ENCODE assay signal across 10 mouse cellular contexts in the genomic region with DNA sequence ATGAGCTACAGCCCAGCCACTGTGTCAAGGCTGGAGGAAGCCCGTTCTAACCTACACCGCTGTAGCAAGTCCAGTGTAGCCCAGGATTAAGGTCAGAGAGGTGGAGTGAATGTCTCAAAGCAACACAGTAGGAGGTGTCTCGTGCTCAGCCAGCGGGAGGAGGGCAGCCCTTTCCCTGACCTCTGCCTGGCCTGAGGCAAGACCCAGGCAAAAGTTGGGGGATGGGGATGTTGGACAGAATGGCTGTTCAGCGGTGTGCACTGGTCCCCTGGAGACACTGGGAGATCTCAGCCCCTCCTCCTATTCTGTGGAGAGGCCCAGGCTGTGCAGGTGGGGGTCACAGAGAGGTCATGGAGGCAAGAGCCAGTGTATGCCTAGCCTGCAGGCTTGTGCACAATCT. TPM values are rescaled to one million over a fixed set of nuclear protein-coding genes. Genes with fewer than 3 reads are reported as not detected.
DNase-seq lines count a peak whose midpoint lies in the region; ATAC-seq and TF ChIP-seq lines count a peak whose summit lies in the region.
"Had no signal": no experiment of that assay in that cellular context is flagged by ENCODE, and none has a peak within 500 bp of the region (broad histone marks: within the 10 kb centered on the region; RNA-seq: fewer than 3 reads in every experiment).

No protein-coding gene starts in this region.

- no peak for ATAC-seq in hindbrain, embryonic 12.5 days (ENCODE audit: low FRiP score)
- no peak for ATAC-seq in hindbrain, embryonic 13.5 days (ENCODE audit: low FRiP score)
- ATAC-seq in kidney, embryonic 15.5 days (replicated peaks; ENCODE audit: low FRiP score) = peak; percentile 74

- H3K4me3 ChIP-seq in hindbrain, embryonic 12.5 days = no peak overlapping the region
- H3K4me3 ChIP-seq in hindbrain, embryonic 13.5 days = no peak overlapping the region
- H3K4me3 ChIP-seq in kidney, embryonic 15.5 days (replicated peaks) = no peak overlapping the region
- H3K4me3 ChIP-seq in myocyte = no peak overlapping the region
- H3K4me3 ChIP-seq: left cerebral cortex, adult 2 months had no signal

- peak; percentile 100 for DNase-seq in ZHBTc4 (ENCODE audit: low read depth, low spot score)
- no peak for DNase-seq in frontal cortex, postnatal 25 days (ENCODE audit: low spot score in 2 of 2)
- DNase-seq in frontal cortex, adult 2 months (ENCODE audit: extremely low spot score in 1 of 2, low spot score in 1 of 2) = no peak
- no peak for DNase-seq in layer of hippocampus, adult 11-12 months (ENCODE audit: low spot score)
- DNase-seq: thymus, adult 2 months had no signal

- no peaks in the 10 kb centered on the region for H3K79me2 ChIP-seq in myocyte (ENCODE audit: control insufficient read depth, insufficient read depth)

- no peak for TF ChIP-seq POLR2A in myocyte (IDR thresholded peaks at IDR 0.05; ENCODE audit: insufficient read length, low read depth)

- no peak overlapping the region for H3K4me2 ChIP-seq in hindbrain, embryonic 12.5 days (replicated peaks)
- no peak overlapping the region for H3K4me2 ChIP-seq in hindbrain, embryonic 13.5 days
- no peak overlapping the region for H3K4me2 ChIP-seq in kidney, embryonic 15.5 days
- H3K4me2 ChIP-seq in myocyte (ENCODE audit: low read depth) = no peak overlapping the region

- no peaks in the 10 kb centered on the region for H3K9me3 ChIP-seq in hindbrain, embryonic 12.5 days (replicated peaks)
- H3K9me3 ChIP-seq in hindbrain, embryonic 13.5 days = no peaks in the 10 kb centered on the region
- H3K9me3 ChIP-seq in kidney, embryonic 15.5 days (replicated peaks) = no peaks in the 10 kb centered on the region

- peak overlapping the region; percentile 48 for H3K27ac ChIP-seq in hindbrain, embryonic 12.5 days
- H3K27ac ChIP-seq in hindbrain, embryonic 13.5 days = no peak overlapping the region
- H3K27ac ChIP-seq in kidney, embryonic 15.5 days = peak overlapping the region; percentile 80
- H3K27ac ChIP-seq: left cerebral cortex, adult 2 months had no signal

- H3K9ac ChIP-seq in hindbrain, embryonic 12.5 days = no peak overlapping the region
- no peak overlapping the region for H3K9ac ChIP-seq in hindbrain, embryonic 13.5 days
- H3K9ac ChIP-seq in kidney, embryonic 15.5 days = no peak overlapping the region

- H3K27me3 ChIP-seq in hindbrain, embryonic 12.5 days = no peaks in the 10 kb centered on the region
- no peaks in the 10 kb centered on the region for H3K27me3 ChIP-seq in hindbrain, embryonic 13.5 days
- no peaks in the 10 kb centered on the region for H3K27me3 ChIP-seq in kidney, embryonic 15.5 days
- no peaks in the 10 kb centered on the region for H3K27me3 ChIP-seq in myocyte (ENCODE audit: control insufficient read depth, insufficient read depth, insufficient read length)

- 4% methylated on average over 5 of the region's 5 CpGs for WGBS in hindbrain, embryonic 12.5 days
- 4% methylated on average over 5 of the region's 5 CpGs for WGBS in hindbrain, embryonic 13.5 days
- WGBS in kidney, embryonic 15.5 days = 6% methylated on average over 5 of the region's 5 CpGs

- no peak overlapping the region for H3ac ChIP-seq in myocyte (ENCODE audit: control insufficient read depth, insufficient read length)

- peaks cover 22% of the 10 kb centered on the region for H3K4me1 ChIP-seq in hindbrain, embryonic 12.5 days
- peaks cover 22% of the 10 kb centered on the region for H3K4me1 ChIP-seq in hindbrain, embryonic 13.5 days (replicated peaks)
- peaks cover 58% of the 10 kb centered on the region for H3K4me1 ChIP-seq in kidney, embryonic 15.5 days

- no peaks in the 10 kb centered on the region for H3K36me3 ChIP-seq in hindbrain, embryonic 12.5 days
- no peaks in the 10 kb centered on the region for H3K36me3 ChIP-seq in hindbrain, embryonic 13.5 days
- no peaks in the 10 kb centered on the region for H3K36me3 ChIP-seq in kidney, embryonic 15.5 days
- H3K36me3 ChIP-seq in myocyte (ENCODE audit: control insufficient read depth, insufficient read depth) = no peaks in the 10 kb centered on the region

TF ChIP-seq in myocyte, 11 proteins besides CTCF, POLR2A, EP300 and RAD21:
- TF ChIP-seq TCF3 (IDR thresholded peaks at IDR 0.05; ENCODE audit: insufficient read length, low read depth) (no peak), MYOG (IDR thresholded peaks at IDR 0.05; ENCODE audit: control insufficient read depth in 1 of 3, insufficient read depth in 1 of 3, insufficient read length in 2 of 3, low read depth in 2 of 3) (no peak), SRF (IDR thresholded peaks at IDR 0.05; ENCODE audit: control insufficient read depth, insufficient read length, low read depth) (no peak), TCF12 (IDR thresholded peaks at IDR 0.05; ENCODE audit: insufficient read depth, poor library complexity, severe bottlenecking) (no peak), POLR2AphosphoS2 (IDR thresholded peaks at IDR 0.05; ENCODE audit: insufficient read length, low read depth) (peak; percentile 38), E2F4 (IDR thresholded peaks at IDR 0.05; ENCODE audit: insufficient read depth) (no peak), REST (IDR thresholded peaks at IDR 0.05; ENCODE audit: insufficient read depth, insufficient read length) (no peak)
TF ChIP-seq in myocyte: peak in this region for 1.

RNA-seq across cellular contexts. Expression of gene 1700001O22Rik, which starts 24.2 kb away (rescaled TPM):
- polyA plus RNA-seq in hindbrain, embryonic 12.5 days (2016; fragmentation: Nextera tagmentation; extraction: Ambion mirVana) = 1.9 and 2.2 TPM in 2 replicates
- 1.7 and 2.4 TPM in 2 replicates for polyA plus RNA-seq in hindbrain, embryonic 13.5 days (2015; fragmentation: Nextera tagmentation; extraction: Ambion mirVana)
- polyA plus RNA-seq in kidney, embryonic 15.5 days (2015; fragmentation: Nextera tagmentation; extraction: Ambion mirVana) = 3.5 TPM in 2 replicates
- 0.12 TPM for polyA plus RNA-seq in myocyte (2012; fragmentation: generic; extraction: Trizol)
- 10.8 and 12.3 TPM in 2 replicates for polyA plus RNA-seq in frontal cortex, adult 2 months (2012; rRNA removed)

RNA-seq across cellular contexts. Expression of gene Ntmt1, which starts 28.4 kb away (rescaled TPM):
- 97.2 and 102 TPM in 2 replicates for polyA plus RNA-seq in hindbrain, embryonic 12.5 days (2016; fragmentation: Nextera tagmentation; extraction: Ambion mirVana)
- polyA plus RNA-seq in hindbrain, embryonic 13.5 days (2015; fragmentation: Nextera tagmentation; extraction: Ambion mirVana) = 108 and 115 TPM in 2 replicates
- 82.6 and 96.6 TPM in 2 replicates for polyA plus RNA-seq in kidney, embryonic 15.5 days (2015; fragmentation: Nextera tagmentation; extraction: Ambion mirVana)
- 71.2 TPM for polyA plus RNA-seq in myocyte (2012; fragmentation: generic; extraction: Trizol)
- 40.5 and 48.8 TPM in 2 replicates for polyA plus RNA-seq in frontal cortex, adult 2 months (2012; rRNA removed)

RNA-seq across cellular contexts. Expression of gene Asb6, which starts 50.9 kb away (rescaled TPM):
- polyA plus RNA-seq in hindbrain, embryonic 12.5 days (2016; fragmentation: Nextera tagmentation; extraction: Ambion mirVana) = 38.9 and 40.6 TPM in 2 replicates
- polyA plus RNA-seq in hindbrain, embryonic 13.5 days (2015; fragmentation: Nextera tagmentation; extraction: Ambion mirVana) = 38.3 and 41.0 TPM in 2 replicates
- polyA plus RNA-seq in kidney, embryonic 15.5 days (2015; fragmentation: Nextera tagmentation; extraction: Ambion mirVana) = 35.5 and 38.3 TPM in 2 replicates
- 44.9 TPM for polyA plus RNA-seq in myocyte (2012; fragmentation: generic; extraction: Trizol)
- polyA plus RNA-seq in frontal cortex, adult 2 months (2012; rRNA removed) = 41.2 and 45.1 TPM in 2 replicates

RNA-seq across cellular contexts. Expression of gene Prrx2, which starts 55.5 kb away (rescaled TPM):
- 38.8 and 38.9 TPM in 2 replicates for polyA plus RNA-seq in hindbrain, embryonic 12.5 days (2016; fragmentation: Nextera tagmentation; extraction: Ambion mirVana)
- polyA plus RNA-seq in hindbrain, embryonic 13.5 days (2015; fragmentation: Nextera tagmentation; extraction: Ambion mirVana) = 3.0 and 3.8 TPM in 2 replicates
- polyA plus RNA-seq in kidney, embryonic 15.5 days (2015; fragmentation: Nextera tagmentation; extraction: Ambion mirVana) = 10.6 and 10.9 TPM in 2 replicates
- 21.8 TPM for polyA plus RNA-seq in myocyte (2012; fragmentation: generic; extraction: Trizol)
- polyA plus RNA-seq in frontal cortex, adult 2 months (2012; rRNA removed) = 3.7 and 4.0 TPM in 2 replicates
